Mouse (Mus musculus) testis, adult 2 months (tissue): ENCODE data around the gene Cobll1.

Experiments used
- CTCF ChIP-seq: fragments of 200-500 bp; IDR thresholded peaks from 2 replicates; pipeline ENCODE4 v1.5.1; 2012; ENCODE audit warnings: low read depth, mild to moderate bottlenecking, inconsistent platforms, low read length, moderate library complexity; ENCODE audit not compliant: control insufficient read depth, insufficient read depth, insufficient replicate concordance
- POLR2A ChIP-seq: fragments of 200-500 bp; IDR thresholded peaks from 2 replicates; pipeline ENCODE4 v1.6.1; 2012; ENCODE audit warnings: low read depth, mild to moderate bottlenecking, inconsistent platforms, low read length, moderate library complexity; ENCODE audit not compliant: control insufficient read depth

DNA sequence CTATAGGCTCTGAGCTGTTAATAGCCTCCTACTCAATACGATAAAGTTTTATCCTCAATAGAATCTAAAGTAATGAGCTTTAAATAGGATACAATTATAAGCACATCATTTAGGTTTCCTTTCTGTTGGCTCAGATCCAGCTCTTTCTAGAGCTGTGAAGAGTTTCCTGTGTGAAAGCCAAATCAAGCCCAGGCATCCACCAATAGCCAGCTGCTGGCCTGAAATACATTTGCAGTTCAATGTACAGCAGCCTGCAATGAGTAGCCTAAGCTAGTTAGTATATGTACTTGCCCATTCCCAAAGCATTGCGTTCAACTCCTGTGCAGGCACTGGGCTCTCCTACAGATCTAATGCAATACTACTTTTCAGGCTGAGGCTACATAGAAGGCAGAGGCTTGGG is 145.2 kb downstream of the Cobll1 start:
- TF ChIP-seq CTCF (no peak), POLR2A (no peak)
